Mouse (Mus musculus) hindbrain, embryonic 14.5 days (tissue): ENCODE results near the gene 1700029P11Rik. TPM values are rescaled to one million over a fixed set of nuclear protein-coding genes. Genes with fewer than 3 reads are reported as not detected.

Experiments used
- ATAC-seq: fragments of 200-750 bp; cut with Nextera tagmentation; 2 replicates; pipeline ENCODE4 v1.8.0; 2017; ENCODE audit warnings: moderate number of reproducible peaks, mild to moderate bottlenecking, moderate TSS enrichment, moderate library complexity; ENCODE audit not compliant: low FRiP score
- DNase-seq: peaks from one replicate; pipeline ENCODE4 v3.0.0-alpha.2; 2015; ENCODE audit warnings: low spot score
- H3K27ac ChIP-seq: fragments of 300-500 bp; sonication (generic); 2 replicates; pipeline ENCODE4 v1.5.1; 2014; ENCODE audit warnings: mild to moderate bottlenecking, moderate library complexity
- H3K27me3 ChIP-seq: fragments of 300-500 bp; sonication (generic); 2 replicates; pipeline ENCODE4 v1.6.1; 2014; ENCODE audit warnings: mild to moderate bottlenecking, low read length, mixed read lengths; ENCODE audit not compliant: control insufficient read depth, insufficient read depth
- H3K36me3 ChIP-seq: fragments of 300-500 bp; sonication (generic); replicated peaks from 2 replicates; pipeline ENCODE4 v1.6.1; 2014; ENCODE audit not compliant: control insufficient read depth, insufficient read depth
- H3K4me1 ChIP-seq: fragments of 300-500 bp; sonication (generic); replicated peaks from 2 replicates; pipeline ENCODE4 v1.6.1; 2014; ENCODE audit warnings: antibody characterized with exemption, low read length, mixed read lengths; ENCODE audit not compliant: control insufficient read depth, insufficient read depth
- H3K4me2 ChIP-seq: fragments of 300-500 bp; sonication (generic); replicated peaks from 2 replicates; pipeline ENCODE4 v1.6.1; 2014; ENCODE audit warnings: mild to moderate bottlenecking, moderate library complexity
- H3K4me3 ChIP-seq: fragments of 300-500 bp; sonication (generic); replicated peaks from 2 replicates; pipeline ENCODE4 v1.5.1; 2014; ENCODE audit warnings: mild to moderate bottlenecking, low read length
- H3K9ac ChIP-seq: fragments of 300-500 bp; sonication (generic); 2 replicates; pipeline ENCODE4 v1.6.1; 2014
- H3K9me3 ChIP-seq: fragments of 300-500 bp; sonication (generic); 2 replicates; pipeline ENCODE4 v1.6.1; 2016; ENCODE audit warnings: low read length; ENCODE audit not compliant: control insufficient read depth
- WGBS: fragments of 180-500 bp; shearing (Covaris S2); extraction: QIAGEN DNeasy Blood & Tissue Kit; methylation state at CpG from one replicate; pipeline ENCODE4 v1.1.7; 2014; 5-methylcytosine and 5-hydroxymethylcytosine counted together
- polyA plus RNA-seq: library from polyadenylated mRNA; unstranded; fragments of >200 nt; fragmentation: Nextera tagmentation; extraction: Ambion mirVana; gene quantifications from 2 replicates; pipeline ENCODE4 v1.2.1, GENCODE M21; 2014

1700029P11Rik gene
- polyA plus RNA-seq: not detected in 2 replicates

DNA sequence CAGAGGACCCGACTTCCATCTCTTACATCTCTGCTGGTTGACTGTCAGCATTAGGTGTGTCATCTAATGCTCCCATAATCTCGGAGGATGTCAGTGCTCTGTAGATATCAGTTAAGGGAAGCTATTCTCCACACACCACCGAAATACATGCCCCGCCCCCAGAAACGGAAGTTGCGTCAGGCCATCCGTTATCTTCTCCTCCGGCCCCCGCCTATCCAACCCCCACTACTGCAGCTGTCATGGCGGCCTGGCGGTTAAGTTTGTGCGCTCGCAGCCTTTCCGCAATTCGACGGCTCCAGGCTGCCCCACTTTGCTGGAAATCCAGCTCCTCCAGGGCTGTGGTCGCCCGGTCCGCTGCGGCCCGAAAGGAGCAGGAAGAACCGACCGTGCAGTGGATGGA is at the start of gene 1700029P11Rik:
1700029P11Rik (plus strand) TSS at position 220 of the 400 bp plus-strand sequence.
- no peak within 1 kb of the TSS for H3K4me2 ChIP-seq
- H3K4me1 ChIP-seq: no peaks in the 10 kb centered on the region
- DNase-seq: no peak
- no peak within 1 kb of the TSS for H3K27ac ChIP-seq
- 96% methylated on average over 23 of the region's 23 CpGs for WGBS
- H3K9ac ChIP-seq: no peak within 1 kb of the TSS
- H3K4me3 ChIP-seq: no peak within 1 kb of the TSS
- no peaks in the 10 kb centered on the region for H3K9me3 ChIP-seq
- H3K27me3 ChIP-seq: no peaks in the 10 kb centered on the region
- H3K36me3 ChIP-seq: no peaks in the 10 kb centered on the region
- no peak for ATAC-seq

- H3K36me3 ChIP-seq: no peaks in the 10 kb centered on the region
- no peaks in the 10 kb centered on the region for H3K27me3 ChIP-seq
- no peak overlapping the region for H3K4me3 ChIP-seq
- H3K27ac ChIP-seq: no peak overlapping the region
- H3K9me3 ChIP-seq: no peaks in the 10 kb centered on the region
- ATAC-seq (no peak), DNase-seq (no peak)
- H3K4me2 ChIP-seq: no peak overlapping the region
- H3K4me1 ChIP-seq: peaks cover under 1% of the 10 kb centered on the region
- WGBS: 35% methylated on average over 12 of the region's 12 CpGs
- no peak overlapping the region for H3K9ac ChIP-seq
These were observed 47.3 kb upstream of the 1700029P11Rik start for GRCm38 (mm10) chr15:81932951-81933470.

DNA sequence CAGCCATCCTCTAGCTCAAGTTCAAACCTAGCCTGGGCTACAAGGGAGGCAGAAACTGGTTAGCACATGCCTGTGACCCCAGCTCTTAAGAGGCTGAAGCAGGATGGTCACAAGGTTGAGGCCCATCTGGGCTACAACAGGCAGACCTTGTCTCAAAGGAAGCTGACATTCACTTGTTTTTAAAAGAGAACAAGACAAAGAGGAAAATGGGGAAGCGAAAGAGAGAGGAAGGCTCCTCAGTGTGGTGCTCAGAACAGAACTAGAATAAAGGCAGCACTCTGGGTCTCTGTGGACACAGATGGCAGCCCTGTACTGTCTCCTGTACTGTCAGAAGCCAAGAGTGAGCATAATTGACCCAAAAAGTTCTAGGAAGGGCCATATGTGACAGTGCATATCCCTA is 46.4 kb upstream of the 1700029P11Rik start:
- no peaks in the 10 kb centered on the region for H3K9me3 ChIP-seq
- H3K27ac ChIP-seq: no peak overlapping the region
- H3K27me3 ChIP-seq: no peaks in the 10 kb centered on the region
- no peak overlapping the region for H3K4me3 ChIP-seq
- H3K4me1 ChIP-seq: peaks cover 11% of the 10 kb centered on the region
- ATAC-seq (no peak), DNase-seq (no peak)
- 84% methylated on average over 1 of the region's 1 CpGs for WGBS
- H3K36me3 ChIP-seq: no peaks in the 10 kb centered on the region
- no peak overlapping the region for H3K9ac ChIP-seq
- H3K4me2 ChIP-seq: no peak overlapping the region

DNA sequence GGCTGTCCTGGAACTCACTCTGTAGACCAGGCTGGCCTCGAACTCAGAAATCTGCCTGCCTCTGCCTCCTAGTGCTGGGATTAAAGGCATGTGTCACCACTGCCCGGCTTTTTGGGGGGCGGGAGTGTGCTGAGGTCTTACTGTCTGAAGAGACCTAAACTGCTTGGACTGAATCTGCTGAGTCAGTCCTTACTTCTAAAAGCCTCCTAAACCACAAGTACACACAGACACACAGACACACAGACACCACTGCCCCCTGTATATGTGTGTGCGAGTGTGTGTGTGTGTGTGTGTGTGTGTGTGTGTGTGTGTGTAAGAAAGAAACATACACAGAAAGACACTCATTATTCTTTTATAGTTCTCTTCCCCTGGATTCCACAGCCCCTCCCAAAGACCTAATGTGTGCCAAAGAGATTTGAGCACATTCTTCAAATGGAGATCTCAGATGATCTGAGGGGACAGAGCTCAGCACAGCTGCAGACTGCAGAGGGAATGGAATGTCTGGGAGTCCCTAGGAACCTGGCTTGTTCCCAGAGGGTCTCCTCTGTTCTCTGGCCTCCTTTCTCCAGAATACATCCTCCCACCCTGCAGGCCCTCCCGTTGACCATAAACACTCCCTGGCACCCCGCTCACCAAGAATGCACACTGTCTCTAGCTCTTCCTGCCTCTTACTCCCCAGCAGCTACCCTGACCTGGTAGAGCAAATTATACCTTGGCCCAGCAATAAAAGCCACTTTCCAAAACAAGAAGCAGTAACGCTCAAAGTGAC is 44.3 kb upstream of the 1700029P11Rik start:
- Histone ChIP-seq H3K27ac (peak overlapping the region; percentile 90), H3K36me3 (peaks cover 9% of the 10 kb centered on the region), H3K27me3 (no peaks in the 10 kb centered on the region), H3K4me1 (peaks cover 15% of the 10 kb centered on the region), H3K4me3 (peak overlapping the region; percentile 58), H3K9ac (peak overlapping the region; percentile 81), H3K4me2 (peak overlapping the region; percentile 76), H3K9me3 (no peaks in the 10 kb centered on the region)
- ATAC-seq (peak; percentile 1; the same call in 1 of the 2 replicates), DNase-seq (no peak)
- 54% methylated on average over 7 of the region's 7 CpGs for WGBS

GRCm38 (mm10) chr15:81936679-81937078 is 43.7 kb upstream of the 1700029P11Rik start, which contains the start of gene Csdc2:
Csdc2 (plus strand) TSS chr15:81936759.
- H3K36me3 ChIP-seq: peaks cover 10% of the 10 kb centered on the region
- H3K27me3 ChIP-seq: no peaks in the 10 kb centered on the region
- H3K4me1 ChIP-seq: peaks cover 15% of the 10 kb centered on the region
- H3K27ac ChIP-seq: peak within 1 kb of the TSS; percentile 90
- 1% methylated on average over 12 of the region's 12 CpGs for WGBS
- peak within 1 kb of the TSS; percentile 76 for H3K4me2 ChIP-seq
- peak within 1 kb of the TSS; percentile 81 for H3K9ac ChIP-seq
- DNase-seq: peak; percentile 78
- peak; percentile 83 for ATAC-seq
- peak within 1 kb of the TSS; percentile 58 for H3K4me3 ChIP-seq
- H3K9me3 ChIP-seq: no peaks in the 10 kb centered on the region

- 8% methylated on average over 19 of the region's 19 CpGs for WGBS
These were observed 43.0 kb upstream of the 1700029P11Rik start for GRCm38 (mm10) chr15:81937098-81937972.

DNA sequence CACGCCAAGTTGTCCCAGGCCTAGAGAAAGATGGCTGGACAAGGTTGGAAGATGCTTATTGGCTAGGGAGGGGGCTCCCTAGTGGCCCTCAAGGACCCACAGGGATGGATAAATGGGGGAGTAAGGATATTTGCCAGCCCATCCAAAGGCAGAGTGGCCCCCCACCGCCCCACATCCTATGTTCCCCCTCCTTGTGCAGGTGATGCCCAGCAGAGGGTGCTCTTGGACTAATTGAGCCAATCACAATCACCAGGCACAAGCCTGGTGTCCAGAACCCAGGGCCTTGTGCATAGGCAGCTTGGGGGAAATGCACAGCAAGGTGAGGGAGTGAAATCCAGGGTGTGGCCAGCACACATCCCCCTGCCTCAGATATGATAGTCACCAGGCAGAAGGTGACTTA is 42.1 kb upstream of the 1700029P11Rik start:
- Histone ChIP-seq H3K27me3 (no peaks in the 10 kb centered on the region), H3K4me2 (peak overlapping the region; percentile 76), H3K9ac (peak overlapping the region; percentile 81), H3K4me3 (peak overlapping the region; percentile 58), H3K4me1 (peaks cover 17% of the 10 kb centered on the region), H3K36me3 (peaks cover 10% of the 10 kb centered on the region), H3K9me3 (no peaks in the 10 kb centered on the region), H3K27ac (peak overlapping the region; percentile 90)
- WGBS: 21% methylated on average over 2 of the region's 2 CpGs
- ATAC-seq (no peak), DNase-seq (no peak)

More at GRCm38 (mm10) chr15:81937098-81937972, 43.0 kb upstream of the 1700029P11Rik start:
- Histone ChIP-seq H3K4me3 (peak overlapping the region; percentile 58), H3K9ac (peak overlapping the region; percentile 81), H3K27ac (peak overlapping the region; percentile 90), H3K4me2 (peak overlapping the region; percentile 76), H3K4me1 (peaks cover 15% of the 10 kb centered on the region), H3K36me3 (peaks cover 10% of the 10 kb centered on the region), H3K27me3 (no peaks in the 10 kb centered on the region), H3K9me3 (no peaks in the 10 kb centered on the region)
- DNase-seq: peak; percentile 54
- peak; percentile 51 for ATAC-seq

GRCm38 (mm10) chr15:81939157-81939715 is 41.1 kb upstream of the 1700029P11Rik start:
- ATAC-seq (no peak), DNase-seq (no peak)
- H3K27me3 ChIP-seq: no peaks in the 10 kb centered on the region
- WGBS: 85% methylated on average over 10 of the region's 10 CpGs
- H3K4me1 ChIP-seq: peaks cover 21% of the 10 kb centered on the region
- H3K36me3 ChIP-seq: peaks cover 10% of the 10 kb centered on the region
- H3K9ac ChIP-seq: 0 out of 2 replicates have a peak overlapping the region, but pooled peaks have one; percentile 81
- peak overlapping the region; percentile 76; the same call in 1 of the 2 replicates for H3K4me2 ChIP-seq
- H3K9me3 ChIP-seq: no peaks in the 10 kb centered on the region
- no peak overlapping the region for H3K4me3 ChIP-seq
- H3K27ac ChIP-seq: no peak overlapping the region
